Mouse (Mus musculus) spleen, embryonic (tissue): ENCODE measurements around the gene Sept11.

Experiments used
- CTCF ChIA-PET: fragments of 350-600 bp; sonication (Branson Sonifier 250); formaldehyde crosslinking; loops from one replicate; lab custom pipeline; 2022; lab: Charles Lee

The Sept11 gene

GRCm38 (mm10) chr5:93092857-93093622 is at the start of gene Sept11:
Sept11 (plus strand) TSS chr5:93093437.
- CTCF ChIA-PET: interaction anchor here (0.9 kb wide), 1 partner anchor 175 kb away, joined by 4 read pairs; no protein-coding TSS in a partner anchor

- CTCF ChIA-PET: no interaction called here
These were observed 49.3 kb upstream of the Sept11 start for GRCm38 (mm10) chr5:93043688-93044583.

DNA sequence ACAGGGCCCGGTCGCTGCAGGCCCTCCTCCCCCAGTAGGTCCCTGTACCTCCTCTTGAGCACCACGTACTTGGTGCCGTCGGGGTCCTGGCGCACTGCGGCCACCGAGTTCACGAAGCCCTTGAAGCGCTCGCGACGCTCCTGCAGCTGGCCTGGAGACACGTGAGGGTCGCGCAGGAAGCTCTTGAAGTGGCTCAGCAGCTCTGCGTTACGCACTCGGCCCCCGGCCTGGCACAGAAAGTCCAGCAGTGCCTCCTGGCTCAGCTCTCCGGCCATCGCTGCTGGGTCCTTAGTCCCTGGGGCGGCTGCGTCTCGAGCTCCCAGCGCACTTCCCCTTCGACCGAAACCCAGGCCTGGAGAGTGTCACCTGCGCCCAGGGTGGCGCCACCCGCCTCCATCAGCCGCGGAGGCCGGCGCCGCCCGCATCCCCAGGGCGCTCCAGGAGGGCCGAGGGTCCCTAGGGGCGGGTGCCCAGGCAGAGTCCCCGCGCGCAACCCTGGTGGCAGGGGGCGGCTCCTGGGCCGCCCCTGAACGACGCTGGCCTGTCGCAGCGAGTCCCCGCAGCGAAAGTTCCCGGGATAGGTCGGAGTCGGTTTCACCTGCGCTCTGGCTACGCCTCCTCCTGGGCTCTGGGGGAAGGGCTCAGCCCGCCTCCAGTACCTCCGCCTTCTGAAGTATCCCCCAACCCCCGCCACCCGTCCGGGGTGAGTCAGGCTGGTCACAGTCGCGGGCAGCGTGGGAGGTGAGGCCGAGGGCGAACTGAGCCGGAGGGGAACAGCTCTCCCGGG is 48.5 kb upstream of the Sept11 start, which contains the start of gene Sowahb:
Sowahb (minus strand) TSS at position 439 of the 787 bp plus-strand sequence.
- CTCF ChIA-PET: no interaction called here

GRCm38 (mm10) chr5:93045371-93045714 is 47.9 kb upstream of the Sept11 start:
- CTCF ChIA-PET: no interaction called here

DNA sequence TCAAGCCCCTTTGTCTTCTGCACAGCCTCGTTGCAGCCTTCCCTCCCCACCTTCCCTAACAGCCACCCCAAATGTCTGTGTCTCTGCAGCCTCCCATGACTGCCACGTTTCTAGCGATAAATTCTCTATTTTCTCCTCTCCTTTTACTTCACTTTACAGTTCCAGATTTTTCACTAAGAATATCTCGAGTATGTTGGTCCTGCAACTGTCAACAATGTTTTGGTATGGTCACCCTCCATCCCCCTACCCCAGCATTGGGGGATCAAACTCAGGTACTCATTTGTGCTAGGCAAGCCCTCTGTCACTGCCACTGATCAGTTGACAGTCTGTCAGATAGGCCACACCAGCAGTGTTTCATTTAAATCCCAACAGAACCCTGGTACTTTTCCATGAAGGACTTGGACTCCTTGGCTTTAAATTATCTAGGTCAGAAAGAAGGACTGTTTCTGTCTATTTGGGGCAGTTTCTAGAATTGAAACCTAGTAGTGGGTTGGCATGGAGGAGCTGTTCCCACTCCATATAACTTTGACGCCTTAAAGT is 46.9 kb upstream of the Sept11 start:
- CTCF ChIA-PET: no interaction called here

- CTCF ChIA-PET: no interaction called here
These were observed 44.6 kb upstream of the Sept11 start for GRCm38 (mm10) chr5:93048481-93049240.

DNA sequence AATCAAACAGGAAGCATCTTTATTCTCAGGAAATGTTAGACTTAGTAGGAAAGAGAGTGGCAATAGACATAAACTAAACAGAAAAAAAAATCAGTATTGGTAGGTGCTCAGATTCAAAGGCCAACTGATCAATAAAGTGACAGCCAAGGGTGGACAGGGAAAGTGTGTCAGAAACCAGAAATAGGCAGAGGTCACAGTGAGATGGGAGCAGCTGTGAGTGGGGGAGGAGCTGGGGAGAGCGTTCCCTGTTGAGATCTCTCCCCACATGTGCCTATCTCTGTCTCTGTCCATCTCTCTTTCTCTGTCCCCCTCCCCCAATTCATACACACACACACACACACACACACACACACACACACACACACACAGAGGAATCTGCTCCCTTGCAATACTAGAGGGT is 43.3 kb upstream of the Sept11 start:
- CTCF ChIA-PET: no interaction called here

DNA sequence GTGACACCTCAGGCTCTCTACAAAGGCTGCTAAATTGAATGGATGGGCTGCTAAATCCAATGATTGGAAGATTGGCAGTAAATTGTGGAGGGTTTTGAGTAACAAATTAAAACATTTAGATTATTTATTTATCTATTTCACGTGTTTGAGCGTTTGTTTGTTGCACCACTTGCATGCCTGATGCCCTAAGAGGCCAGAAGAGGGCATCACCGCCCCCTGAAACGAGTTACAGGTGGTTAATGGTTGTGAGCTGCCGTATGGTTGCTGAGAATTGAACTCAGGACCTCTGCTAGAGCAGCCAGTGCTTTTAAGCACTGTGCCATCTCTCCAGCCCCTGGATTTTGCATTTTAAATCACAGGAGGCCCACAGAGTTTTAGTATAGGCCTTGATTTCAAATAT is 42.2 kb upstream of the Sept11 start:
- CTCF ChIA-PET: no interaction called here

DNA sequence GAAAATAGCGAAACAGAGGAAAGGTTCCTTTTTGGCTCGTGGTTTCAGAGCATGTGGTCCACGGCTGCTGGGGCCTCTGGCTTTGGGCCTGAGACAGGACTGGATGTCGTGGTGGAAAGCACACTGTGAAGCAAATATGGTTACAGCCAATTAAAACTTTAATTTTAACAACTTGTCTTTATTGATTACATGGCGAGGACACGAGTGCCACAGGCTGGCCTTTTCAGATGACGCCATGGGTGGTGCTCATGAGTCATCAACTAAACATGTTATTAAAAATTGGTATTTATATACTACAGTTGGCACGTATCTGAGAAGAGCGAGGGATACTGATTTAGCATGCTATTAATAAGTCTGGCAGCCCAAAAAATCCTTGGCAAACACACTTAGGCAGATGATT is 41.3 kb upstream of the Sept11 start:
- CTCF ChIA-PET: interaction anchor here (0.7 kb wide), 1 partner anchor 153 kb away, joined by 5 read pairs; no protein-coding TSS in a partner anchor

GRCm38 (mm10) chr5:93053606-93054397 is 39.4 kb upstream of the Sept11 start:
- CTCF ChIA-PET: interaction anchor here (0.6 kb wide), 1 partner anchor 101 kb away, joined by 5 read pairs; no protein-coding TSS in a partner anchor

DNA sequence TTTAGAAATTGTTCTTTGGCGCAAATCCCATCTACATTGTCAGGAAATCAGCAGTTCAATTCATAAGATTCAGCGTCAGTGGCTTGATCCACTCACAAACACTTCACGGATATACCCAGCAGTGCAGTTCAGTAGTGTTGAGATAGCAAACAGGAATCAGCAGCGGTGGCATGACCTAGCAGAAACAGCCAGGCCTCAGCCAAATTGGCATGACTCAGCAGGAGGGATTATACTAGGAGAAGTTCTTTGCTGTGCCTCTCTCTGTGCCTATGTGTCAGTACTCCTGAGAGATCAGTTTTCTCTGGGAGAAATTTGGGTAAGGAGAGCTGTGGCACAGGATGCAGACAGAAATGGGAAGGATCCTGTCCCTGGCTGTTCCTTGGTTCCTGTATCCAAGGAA is 32.4 kb upstream of the Sept11 start:
- CTCF ChIA-PET: no interaction called here

GRCm38 (mm10) chr5:93077661-93078323 is 15.4 kb upstream of the Sept11 start:
- CTCF ChIA-PET: no interaction called here

GRCm38 (mm10) chr5:93079596-93079995 is 13.6 kb upstream of the Sept11 start:
- CTCF ChIA-PET: interaction anchor here (0.6 kb wide), 2 partner anchors 946 to 1205 kb away, joined by 4 read pairs; no protein-coding TSS in a partner anchor

- CTCF ChIA-PET: no interaction called here
These were observed 8.1 kb upstream of the Sept11 start for GRCm38 (mm10) chr5:93085015-93085598.

GRCm38 (mm10) chr5:93085900-93086299 is 7.3 kb upstream of the Sept11 start:
- CTCF ChIA-PET: no interaction called here

DNA sequence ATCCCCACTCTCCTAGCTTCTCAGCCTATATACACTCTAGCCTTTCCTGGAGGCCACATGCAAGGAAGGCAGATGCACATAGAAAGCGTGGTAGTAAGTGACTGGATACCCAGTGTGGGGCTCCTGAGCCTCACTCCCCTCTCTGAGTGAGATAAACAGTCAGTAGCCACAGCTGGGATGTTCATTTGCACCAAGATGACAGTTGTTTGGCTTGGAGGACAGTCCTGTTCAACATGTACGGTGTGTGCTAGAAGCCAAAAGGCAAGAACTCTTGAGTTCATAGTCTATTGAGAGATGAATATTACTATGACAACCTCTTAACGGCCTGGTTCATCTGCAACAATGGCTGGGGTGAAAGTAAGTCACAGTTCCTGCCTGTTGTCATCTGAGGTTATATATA is 2.0 kb upstream of the Sept11 start:
- CTCF ChIA-PET: interaction anchor here (0.9 kb wide), 1 partner anchor 27 kb away, joined by 11 read pairs; no protein-coding TSS in a partner anchor

GRCm38 (mm10) chr5:93092147-93092781 is 973 bp upstream of the Sept11 start:
- CTCF ChIA-PET: interaction anchor here (0.9 kb wide), 1 partner anchor 26 kb away, joined by 11 read pairs; no protein-coding TSS in a partner anchor
